Mouse (Mus musculus): ENCODE measurements around the gene Ppp1r36.
A peak's percentile ranks its signal among the peaks of the same experiment; 100 is the strongest.

The Ppp1r36 gene

DNA sequence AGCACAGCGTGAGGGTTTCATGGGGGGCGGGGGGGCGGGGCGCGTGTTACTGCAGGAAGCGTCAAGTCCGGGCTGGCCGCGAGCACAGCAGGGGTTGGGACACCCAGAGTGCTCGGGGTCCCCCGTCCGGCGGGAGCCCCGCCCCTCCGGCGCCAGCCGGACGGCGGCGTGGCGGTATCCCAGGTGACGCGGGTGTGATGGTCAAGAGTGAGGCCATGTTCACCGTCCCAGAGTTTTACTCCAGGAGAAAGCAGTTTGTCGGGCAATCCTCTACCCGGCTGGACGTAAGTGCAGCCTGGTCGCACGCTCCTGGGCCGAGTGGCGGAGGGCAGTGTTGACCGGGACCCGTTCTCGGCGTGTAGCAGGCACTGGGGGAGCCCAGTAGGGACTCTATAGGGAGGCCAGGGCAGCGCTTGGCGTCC, at the start of gene Ppp1r36:
TSS of gene Ppp1r36 (plus strand) at position 106 of the 422 bp plus-strand sequence.
- peak; percentile 56 for DNase-seq (ENCODE audit: extremely low spot score, low spot score)

DNA sequence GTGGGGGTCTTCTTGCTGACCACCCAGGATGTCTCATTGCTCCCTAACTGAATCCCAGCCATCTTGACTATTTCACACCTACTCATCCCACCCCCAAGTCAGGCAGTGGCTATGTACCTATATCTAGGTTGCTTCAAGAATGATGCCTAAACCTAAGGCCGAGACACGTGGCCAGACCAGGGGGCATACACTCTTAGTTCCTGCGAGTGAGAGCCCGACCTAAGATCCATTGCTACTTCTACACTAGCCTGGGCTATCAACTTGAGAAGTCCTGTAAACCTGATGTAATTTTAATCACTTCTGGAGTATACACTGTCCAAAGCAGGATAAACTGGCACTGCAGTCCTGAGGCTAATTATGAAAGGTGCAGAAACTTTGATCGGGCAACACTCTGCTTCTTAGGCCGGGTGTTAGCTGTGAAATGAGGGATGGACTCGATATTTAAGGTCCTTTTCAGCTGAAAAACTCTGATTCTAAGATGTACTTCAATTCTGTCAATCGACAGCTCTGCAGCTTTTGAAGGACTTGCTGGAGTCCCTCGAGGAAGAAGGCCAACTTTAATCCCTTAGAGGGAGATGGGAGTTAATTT, 49.0 kb upstream of the Ppp1r36 start:
- peak; percentile 33 for DNase-seq (ENCODE audit: extremely low spot score, low spot score)

DNA sequence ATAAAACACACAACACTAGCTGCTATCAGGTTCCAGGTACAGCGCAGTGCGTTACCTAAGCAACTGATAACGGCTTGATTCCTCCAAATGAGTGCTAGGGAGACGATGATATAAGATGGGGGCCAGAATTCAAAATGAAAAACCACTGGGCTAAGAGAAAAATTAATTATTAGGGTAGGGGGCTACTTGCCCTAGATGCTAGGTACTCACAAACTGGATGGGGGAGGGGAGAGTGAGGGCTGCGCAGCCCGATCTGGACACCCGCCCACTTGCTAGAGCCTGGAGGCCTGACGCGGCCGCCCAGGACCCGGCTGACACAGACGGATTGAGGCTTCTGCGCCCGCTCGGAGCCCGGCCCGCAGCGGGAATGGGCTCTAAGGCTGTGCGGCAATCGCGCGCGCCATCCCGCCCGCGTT, 48.5 kb upstream of the Ppp1r36 start:
- DNase-seq (ENCODE audit: extremely low spot score, low spot score) = no peak

DNA sequence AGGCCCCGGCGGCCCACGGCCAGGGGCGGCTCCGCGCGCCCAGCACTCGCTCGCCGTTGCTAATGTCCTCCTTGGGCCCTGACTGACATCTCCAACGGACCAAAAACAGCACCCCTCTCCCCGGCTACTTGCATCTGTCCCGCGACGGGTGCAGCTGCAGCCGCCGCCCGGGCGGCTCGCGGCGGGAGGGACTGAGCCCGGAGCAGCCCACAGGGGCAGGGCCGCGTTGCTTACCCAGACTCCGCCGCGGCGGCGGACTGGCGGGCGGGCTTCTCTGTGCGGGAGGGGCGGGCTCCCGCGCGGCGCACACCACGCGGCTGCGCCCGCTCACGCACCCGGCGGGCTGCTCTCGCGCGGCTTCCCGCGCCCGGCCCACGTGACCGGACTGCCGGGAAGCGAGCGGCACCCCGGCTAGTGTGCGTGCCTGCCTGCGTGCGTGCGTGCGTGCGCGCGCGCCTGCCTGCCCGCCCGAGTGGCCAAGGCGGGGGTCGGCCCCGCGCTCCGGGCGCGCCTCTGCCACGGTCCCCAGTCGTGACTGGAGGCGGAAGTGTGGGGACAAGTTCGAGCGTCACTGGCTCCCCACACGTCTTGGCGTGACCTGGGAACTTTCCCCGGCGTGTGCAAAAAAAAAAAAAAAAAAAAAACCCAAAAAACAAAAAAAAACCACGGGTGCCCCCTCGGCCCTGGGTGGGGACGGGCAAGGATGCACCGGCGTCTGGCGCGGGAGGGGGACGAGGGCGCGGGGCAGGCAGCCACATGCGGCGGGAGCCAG, 47.9 kb upstream of the Ppp1r36 start, which contains the start of gene Zbtb25:
TSS of gene Zbtb25 (minus strand) at position 397 of the 772 bp plus-strand sequence.
- peak; percentile 86 for DNase-seq (ENCODE audit: extremely low spot score, low spot score)

DNA sequence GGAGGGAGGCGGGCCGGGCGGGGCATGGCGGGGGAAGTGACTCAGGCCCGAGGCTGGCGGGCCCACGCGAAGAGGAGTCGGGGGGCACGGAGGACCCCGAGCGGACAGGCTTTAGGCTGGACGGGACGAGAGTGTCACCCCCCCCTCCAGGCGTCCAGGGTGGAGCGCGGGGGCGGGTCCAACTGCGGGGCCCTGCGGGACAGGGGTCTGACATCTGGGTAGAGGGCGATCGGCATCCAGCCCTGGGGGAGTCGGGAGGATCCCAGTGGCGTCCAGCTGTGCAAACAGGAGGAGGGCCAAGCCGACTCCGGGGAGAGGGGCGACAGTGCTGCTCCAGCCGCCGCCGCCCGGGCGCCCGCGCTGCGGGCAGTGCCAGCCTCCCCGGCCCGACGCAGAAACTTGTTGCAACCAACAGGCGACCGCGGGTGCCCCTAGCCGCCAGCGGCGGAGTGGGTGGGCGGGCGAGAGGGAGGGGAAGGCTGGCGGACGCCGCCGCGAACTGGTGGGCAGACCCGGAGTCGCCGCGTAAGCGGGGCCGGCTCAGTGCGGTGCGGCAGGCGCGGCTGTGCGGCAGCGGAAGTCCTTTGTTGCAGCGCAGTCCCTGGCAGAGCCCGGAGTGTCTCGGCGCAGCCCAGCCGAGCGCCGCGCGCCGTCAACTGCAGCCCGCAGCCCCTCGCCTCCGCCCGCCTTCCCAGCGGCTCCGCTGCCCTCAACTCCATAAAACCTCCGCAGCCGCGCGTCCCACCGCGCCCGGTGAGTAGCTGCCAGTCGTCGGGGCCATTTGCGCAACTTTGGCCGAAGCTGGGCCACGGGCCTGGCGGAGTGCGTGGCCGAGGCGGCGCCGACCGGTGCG, 47.1 kb upstream of the Ppp1r36 start, which contains the start of gene Zbtb1:
TSS of gene Zbtb1 (plus strand) at position 289 of the 853 bp plus-strand sequence.
- DNase-seq (ENCODE audit: extremely low spot score, low spot score) = peak; percentile 89

DNA sequence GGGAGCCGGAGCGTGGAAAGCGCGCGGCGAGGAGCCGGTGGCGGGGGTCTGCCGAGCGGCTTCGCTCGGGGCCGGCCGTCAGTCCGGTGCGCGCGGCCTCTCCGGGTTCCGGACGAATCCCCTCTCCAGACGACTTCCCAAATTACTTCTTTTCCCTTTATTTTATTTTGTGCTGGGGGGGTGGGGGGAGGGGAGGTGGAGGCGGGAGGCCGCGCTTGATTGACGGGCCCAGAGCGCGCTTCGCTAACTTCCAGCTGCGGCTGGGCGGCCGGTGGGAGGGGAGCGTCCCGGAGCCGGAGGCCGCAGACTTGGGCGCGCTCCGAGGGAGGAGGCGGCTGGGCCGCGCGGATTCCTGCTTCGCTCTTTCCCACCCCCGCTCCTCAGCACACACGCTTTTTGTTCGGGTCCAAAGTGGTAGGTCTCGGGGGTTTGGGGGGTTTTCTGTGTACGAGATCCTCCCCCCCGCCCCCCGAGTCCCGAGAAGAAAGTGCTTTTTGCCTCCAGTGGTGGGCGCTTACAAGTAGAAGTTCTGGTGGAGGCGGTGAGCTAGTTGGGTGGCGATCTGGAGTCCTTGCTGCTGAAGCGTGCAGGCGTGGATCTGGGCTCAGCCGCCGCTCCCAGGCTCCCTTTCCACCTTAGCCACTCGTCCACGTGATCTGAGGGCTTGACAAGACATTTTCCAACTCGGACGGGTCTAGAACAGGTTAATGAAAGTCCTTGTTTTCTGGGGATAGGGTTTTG, 46.3 kb upstream of the Ppp1r36 start:
- peak; percentile 85 for DNase-seq (ENCODE audit: extremely low spot score, low spot score)

DNA sequence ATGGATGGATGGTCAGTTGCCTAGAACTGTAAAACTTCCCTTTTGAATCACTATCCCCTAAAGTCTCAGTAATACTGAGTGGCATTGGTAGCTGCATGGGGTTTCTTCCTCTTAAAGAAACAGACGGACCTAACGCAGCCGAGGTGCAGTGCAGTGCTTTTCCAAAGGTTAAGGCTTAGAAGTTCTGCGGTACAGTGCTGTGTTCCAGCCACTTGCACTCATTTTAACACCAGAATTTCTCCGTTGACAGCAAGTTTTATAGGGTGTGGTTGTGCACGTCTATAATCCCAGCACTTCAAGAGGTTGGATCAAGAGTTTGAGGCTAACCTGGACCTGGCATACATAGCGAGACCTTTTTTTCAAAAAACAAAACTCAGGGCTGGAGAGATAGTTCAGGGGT, 45.3 kb upstream of the Ppp1r36 start:
- DNase-seq (ENCODE audit: extremely low spot score, low spot score) = no peak

DNA sequence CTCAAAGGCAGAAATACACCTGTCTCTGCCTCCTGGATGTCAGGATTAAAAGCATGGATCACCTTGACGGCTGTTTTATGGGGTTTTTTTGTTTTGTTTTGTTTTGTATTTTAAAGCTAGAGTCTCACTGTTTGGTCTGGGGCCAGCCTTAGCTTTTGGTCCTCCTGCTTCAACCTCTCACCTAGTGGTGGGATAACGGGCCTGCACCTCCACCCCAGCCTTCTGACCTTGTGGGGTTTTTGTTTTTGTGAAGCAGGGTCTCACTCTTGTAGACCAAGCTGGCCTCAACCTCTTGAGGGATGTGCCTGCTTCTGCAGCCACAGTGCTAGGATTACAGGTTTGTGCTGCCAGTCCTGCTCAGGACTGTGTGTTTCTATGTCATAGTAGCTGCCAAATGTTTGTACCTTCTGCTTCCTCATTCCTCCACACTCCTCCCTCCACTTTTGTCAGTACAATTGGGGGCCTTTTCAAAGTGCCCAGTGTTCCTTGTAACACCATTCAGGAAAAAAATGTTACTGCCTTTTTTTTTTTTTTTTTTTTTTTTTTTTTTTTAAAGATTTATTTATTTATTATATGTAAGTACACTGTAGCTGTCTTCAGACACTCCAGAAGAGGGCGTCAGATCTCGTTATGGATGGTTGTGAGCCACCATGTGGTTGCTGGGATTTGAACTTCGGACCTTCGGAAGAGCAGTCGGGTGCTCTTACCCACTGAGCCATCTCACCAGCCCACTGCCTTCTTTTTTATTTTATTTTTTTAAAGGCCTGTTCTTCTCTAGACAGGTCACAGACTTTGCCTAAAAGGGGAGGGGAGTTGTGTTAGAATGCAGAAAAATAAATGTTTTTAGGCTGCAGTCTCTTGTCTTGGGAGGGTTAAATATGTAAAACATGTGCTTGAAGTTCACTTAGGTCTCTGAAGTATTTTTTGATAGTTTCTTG, 44.2 kb upstream of the Ppp1r36 start:
- no peak for DNase-seq (ENCODE audit: extremely low spot score, low spot score)

DNA sequence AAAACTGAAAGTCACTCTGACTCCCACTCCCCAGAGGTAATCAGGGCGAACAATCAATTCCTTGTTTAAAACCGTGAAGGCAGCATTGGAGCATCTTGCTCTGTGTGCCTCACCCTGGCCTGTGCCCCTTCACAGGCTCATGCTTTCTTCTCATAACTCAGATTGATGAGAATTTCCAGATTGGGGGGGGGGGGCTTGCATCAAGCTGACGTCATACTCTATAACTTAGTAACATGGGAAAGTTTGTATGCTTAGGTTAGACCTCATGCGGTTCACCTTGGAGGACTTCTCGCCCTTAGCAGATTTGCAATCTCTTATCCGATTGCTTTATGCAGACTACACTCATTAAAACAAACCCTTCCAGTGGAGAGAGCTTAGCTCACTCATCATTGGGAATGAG, 43.3 kb upstream of the Ppp1r36 start:
- DNase-seq (ENCODE audit: extremely low spot score, low spot score) = no peak

DNA sequence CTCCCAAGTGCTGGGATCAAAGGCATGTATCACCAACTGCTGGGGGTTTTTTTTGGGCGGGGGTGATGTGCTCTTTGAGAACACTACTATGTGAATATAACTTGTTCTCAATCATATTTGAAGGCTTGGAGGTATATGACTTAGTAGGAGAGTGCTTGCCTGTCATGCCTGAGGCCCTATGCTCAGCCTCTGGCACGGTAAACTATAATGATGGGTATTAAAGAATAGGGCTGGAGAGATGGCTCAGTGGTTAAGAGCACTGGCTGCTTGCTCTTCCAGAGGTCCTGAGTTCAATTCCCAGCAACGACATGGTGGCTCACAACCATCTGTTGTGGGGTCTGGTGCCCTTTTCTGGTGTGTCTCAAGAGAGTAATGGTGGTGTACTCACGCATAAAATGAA, 42.4 kb upstream of the Ppp1r36 start:
- DNase-seq (ENCODE audit: extremely low spot score, low spot score) = no peak

DNA sequence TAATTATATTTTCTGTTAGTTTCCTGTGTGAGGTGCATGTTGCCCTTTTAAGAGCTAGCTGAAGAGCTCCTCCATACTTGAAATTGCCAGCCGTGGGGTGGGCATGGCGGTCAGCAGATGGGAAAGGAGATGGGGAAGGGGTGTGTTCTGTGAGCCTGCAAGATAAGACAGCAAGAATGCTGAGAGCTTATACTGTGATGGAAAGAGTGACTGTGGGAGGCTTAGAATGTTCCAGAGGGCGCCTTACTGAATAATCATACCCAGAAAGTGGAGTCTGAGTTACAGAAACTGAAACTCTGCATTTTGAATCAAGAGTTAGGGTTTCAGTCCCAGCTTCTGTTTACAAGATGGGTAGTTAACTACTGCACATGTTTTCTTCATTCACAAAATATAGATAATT, 41.8 kb upstream of the Ppp1r36 start:
- DNase-seq (ENCODE audit: extremely low spot score, low spot score) = no peak

DNA sequence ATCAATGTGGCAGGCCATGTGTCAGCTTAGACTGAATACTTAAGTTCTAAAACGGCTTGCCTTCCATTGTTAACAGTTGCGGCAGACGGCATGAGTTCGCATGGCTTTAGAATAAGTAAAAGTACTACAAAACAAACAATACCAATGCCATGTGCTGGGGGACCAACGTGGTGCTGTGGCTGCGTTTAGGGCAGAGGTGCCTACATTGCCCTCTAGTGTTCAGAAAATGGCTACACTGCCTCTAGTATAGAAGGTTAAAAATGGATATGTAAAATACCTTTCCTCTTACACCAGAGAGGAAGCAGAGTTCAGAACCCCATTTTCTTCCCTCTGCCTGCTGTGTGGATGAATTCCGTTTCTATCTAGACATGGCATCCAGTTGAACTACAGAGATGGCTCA, 40.7 kb upstream of the Ppp1r36 start:
- DNase-seq (ENCODE audit: extremely low spot score, low spot score) = no peak

DNA sequence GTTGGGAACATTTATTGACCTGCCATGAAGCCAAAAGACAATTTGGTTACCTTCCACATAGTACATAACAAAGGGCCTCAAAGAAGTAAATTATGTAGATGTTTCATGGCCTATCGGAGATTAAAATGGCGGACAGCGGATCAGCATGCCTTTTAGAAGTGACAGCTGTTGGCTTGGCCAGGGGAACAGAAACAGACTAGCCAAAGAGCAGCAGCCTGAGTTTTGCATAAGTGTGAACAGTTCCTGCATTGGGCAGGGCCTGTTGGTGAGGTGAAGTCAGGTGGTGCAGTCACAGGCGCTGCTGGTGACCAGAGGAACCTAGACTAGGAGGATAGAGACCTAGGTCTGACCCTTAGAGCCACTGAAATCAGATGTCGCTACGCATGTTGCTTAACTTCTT, 40.3 kb upstream of the Ppp1r36 start:
- no peak for DNase-seq (ENCODE audit: extremely low spot score, low spot score)

DNA sequence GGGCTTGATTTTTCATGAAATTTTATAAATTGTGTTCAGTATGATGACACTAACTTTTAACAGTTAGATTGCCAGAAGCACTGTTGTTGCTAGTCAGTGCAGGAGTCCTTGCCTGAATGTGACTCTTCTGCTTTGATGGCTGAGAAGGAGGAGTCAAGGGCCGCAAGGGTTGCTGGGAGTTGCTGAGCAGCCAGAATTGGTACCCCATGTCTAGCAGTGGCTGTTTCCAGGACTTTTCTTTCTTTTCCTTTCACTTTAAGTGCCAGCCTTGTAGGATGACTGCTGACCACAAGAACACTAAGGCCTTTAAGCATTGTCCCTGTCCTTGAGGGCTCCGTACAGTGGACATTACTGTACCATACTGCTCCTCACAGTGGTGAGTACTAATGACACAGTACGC, 39.6 kb upstream of the Ppp1r36 start:
- no peak for DNase-seq (ENCODE audit: extremely low spot score, low spot score)

DNA sequence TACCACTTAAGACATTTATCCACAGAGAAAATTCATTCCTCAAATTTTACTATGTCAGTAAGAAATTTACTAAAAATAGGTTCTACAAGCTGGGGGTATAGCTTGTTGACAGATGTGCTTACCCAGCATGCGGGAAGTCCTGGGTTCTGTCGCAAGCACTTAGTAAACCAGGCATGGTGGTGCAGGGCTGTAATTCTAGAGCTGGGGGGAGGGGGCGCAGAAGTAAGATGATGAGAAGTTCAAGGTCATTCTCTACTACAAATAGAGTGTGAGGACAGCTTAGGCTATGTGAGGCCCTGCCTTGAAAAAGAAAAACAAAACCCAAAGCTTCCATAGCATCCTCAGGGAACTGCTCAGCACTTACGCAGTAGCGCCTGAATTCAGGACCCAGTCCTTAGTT, 38.8 kb upstream of the Ppp1r36 start:
- DNase-seq (ENCODE audit: extremely low spot score, low spot score) = no peak

DNA sequence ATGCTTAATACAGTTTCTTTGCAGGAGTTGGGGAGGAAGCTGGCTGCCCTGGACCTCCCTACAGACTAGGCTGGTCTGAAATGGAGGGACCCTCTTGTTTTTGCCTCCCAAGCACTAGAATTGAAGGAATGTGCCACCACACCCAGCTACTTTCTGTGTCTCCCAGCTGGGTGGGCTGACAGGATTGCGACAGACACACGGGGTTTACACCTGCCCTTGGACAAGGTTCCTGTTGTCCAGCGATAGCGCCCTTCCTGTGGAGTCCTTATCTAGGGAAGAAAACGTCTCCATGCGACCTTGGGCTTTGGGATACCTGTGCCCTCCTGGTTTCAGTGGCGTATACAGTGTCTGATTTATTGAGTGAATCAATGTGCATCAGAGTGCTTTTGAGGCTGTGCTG, 37.2 kb upstream of the Ppp1r36 start:
- DNase-seq (ENCODE audit: extremely low spot score, low spot score) = no peak

DNA sequence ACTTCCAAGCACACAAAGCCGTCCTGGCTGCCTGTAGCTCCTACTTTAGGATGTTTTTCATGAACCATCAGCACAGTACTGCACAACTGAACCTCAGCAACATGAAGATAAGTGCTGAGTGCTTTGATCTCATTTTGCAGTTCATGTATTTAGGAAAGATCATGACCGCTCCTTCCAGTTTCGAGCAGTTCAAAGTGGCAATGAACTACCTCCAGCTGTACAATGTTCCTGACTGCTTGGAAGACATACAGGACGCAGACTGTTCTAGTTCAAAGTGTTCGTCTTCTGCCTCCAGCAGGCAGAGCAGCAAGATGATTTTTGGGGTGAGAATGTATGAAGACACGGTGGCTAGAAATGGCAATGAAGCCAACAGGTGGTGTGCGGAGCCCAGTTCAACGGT, 32.0 kb upstream of the Ppp1r36 start:
- DNase-seq (ENCODE audit: extremely low spot score, low spot score) = no peak

DNA sequence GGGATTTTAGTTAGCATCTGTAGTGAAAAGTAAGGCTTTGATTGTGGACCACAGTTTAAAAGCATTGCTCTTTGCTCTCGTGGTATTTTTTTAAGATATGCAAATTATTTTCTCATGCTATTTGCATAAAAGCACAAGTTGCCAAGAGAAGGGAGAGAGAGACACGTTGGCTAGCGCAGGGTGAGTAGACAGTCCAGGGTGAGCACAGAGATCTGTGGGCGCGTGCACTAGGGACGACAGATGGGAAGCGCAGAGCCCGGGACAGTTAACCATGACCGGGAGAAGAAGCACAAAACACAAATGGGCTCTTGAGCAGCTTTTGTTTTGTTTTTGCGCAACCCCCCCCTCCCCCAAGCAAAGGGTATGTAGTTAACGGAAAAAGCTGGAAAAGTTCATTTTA, 28.5 kb upstream of the Ppp1r36 start:
- no peak for DNase-seq (ENCODE audit: extremely low spot score, low spot score)

DNA sequence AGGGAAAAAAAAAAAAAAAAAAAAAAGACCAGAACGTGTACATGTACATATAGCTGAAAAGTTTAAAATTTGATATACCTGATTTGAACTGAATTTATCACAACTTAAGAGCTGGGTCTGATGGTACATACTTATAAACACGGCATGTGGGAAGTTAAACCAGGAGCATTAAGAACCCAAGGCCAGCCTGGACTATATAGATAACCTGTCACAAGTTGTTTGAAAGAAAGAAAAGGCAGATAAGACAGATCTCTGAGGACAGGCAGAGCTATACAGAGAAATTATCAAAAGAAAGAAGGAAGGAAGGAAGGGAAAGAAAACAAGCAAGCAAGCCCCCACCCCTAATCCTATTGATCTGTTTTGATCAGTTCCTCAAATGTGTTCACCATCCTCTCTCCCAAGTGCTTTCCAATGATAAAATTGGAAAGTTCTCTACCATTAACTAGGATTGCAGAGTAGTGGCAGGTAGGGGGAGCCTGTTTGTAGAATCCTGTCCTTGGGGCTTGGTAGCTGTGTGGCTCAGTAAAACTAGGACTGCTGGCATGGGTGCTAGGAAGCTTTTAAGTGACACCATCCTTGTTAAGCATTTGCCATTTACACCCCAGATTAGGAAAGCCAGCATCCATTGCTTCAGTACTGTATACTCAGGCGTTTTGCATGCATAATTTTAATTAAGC, 25.6 kb upstream of the Ppp1r36 start:
- DNase-seq (ENCODE audit: extremely low spot score, low spot score) = no peak

DNA sequence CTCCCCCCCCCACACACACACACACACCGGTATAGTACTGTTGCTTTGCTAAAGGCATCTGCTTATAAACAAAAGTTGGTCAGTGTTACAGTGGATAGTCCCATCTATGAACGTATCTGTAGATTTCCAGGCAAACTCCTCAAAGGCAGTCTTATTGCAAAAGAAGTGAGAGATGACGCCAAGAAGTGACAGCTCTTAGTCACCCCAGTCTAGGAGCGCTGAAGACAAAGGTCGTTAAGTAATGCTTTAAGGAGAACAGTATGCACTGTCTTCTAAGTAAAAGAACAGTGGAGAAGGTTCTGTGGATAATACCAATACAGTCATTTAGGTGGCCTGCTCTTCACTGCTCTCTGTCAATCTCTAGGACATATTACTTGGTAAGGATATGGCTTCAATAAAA, 24.4 kb upstream of the Ppp1r36 start:
- DNase-seq (ENCODE audit: extremely low spot score, low spot score) = no peak

Data from neural tube, embryonic 10.5 days (tissue).